Mouse (Mus musculus): ENCODE results near the gene Dsn1. TPM values are rescaled to one million over a fixed set of nuclear protein-coding genes. Genes with fewer than 3 reads are reported as not detected.

The Dsn1 gene
- polyA plus RNA-seq, 1 experiment from 2014 or later: 53.8 TPM

- Histone ChIP-seq H3K9me3 (no peaks in the 10 kb centered on the region), H3K27me3 (replicated peaks; ENCODE audit: low read depth, poor library complexity, severe bottlenecking) (no peaks in the 10 kb centered on the region), H3K27ac (replicated peaks) (no peak overlapping the region), H3K36me3 (replicated peaks) (0 out of 2 replicates have a peak, but pooled peaks cover 6% of the 10 kb centered on the region), H3K4me3 (no peak overlapping the region), H3K4me1 (no peaks in the 10 kb centered on the region)
- WGBS: 87% methylated on average over 5 of the region's 5 CpGs
- no peak for DNase-seq (ENCODE audit: low spot score)
These were observed 52.5 kb downstream of the Dsn1 start for GRCm38 (mm10) chr2:156954463-156954862.

DNA sequence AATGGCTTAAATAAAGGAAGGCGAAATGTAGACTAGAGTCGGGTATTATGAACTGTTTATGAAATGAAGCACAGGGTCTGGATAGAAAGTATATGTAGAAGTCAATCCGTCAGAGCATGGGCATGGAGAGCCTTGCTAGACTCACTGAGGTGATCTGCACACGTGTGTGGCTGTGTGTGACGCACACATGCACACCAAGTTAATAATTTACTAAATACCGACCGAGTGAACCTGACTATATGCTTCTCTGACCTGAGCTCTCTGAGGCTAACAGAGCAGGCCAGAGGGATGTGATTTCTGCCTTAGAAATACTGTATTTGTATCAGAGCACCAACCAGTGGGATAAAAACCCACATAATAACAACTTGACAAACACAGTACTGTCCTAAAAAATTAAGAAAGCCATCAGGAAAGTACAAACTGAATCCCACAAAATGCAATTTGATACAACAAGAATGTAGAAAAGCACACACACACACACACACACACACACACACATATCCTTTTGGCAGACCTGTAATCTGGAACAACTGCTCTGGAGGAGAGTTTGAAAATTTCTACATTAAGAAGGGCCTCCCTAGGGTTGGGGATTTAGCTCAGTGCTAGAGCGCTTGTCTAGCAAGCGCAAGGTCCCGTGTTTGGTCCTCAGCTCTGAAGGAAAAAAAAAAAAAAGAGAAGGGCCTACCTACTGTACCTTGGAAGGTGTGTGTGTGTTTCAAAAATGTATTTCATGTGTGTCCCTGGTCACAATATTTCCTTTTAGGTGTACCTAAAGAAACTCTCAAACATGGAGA is 55.5 kb downstream of the Dsn1 start:
- Histone ChIP-seq H3K27me3 (replicated peaks; ENCODE audit: low read depth, poor library complexity, severe bottlenecking) (no peaks in the 10 kb centered on the region), H3K4me1 (no peaks in the 10 kb centered on the region), H3K9me3 (no peaks in the 10 kb centered on the region), H3K4me3 (no peak overlapping the region), H3K36me3 (replicated peaks) (peaks cover 21% of the 10 kb centered on the region), H3K27ac (replicated peaks) (no peak overlapping the region)
- DNase-seq (ENCODE audit: low spot score): no peak
- 93% methylated on average over 10 of the region's 10 CpGs for WGBS

DNA sequence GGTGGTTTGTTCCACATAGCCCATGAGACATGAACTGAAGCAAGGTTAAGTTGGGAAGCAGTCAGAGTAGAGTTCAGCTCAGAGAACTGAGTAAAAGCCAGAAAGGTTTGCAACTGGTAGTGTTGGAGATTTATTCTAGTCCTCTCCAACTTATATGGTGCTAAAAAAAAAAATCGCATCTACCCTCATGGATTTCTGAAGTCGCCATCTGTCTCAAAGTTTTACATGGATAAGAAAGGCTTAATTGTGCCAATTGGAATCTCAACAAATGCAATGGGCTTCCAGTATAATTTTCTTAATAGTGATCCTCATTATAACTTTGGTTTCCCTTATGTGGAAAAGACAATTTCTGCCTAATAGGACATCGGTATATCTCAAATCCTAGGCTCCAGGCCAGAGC is 56.1 kb downstream of the Dsn1 start:
- DNase-seq (ENCODE audit: low spot score): no peak
- Histone ChIP-seq H3K27ac (replicated peaks) (no peak overlapping the region), H3K4me1 (no peaks in the 10 kb centered on the region), H3K27me3 (replicated peaks; ENCODE audit: low read depth, poor library complexity, severe bottlenecking) (no peaks in the 10 kb centered on the region), H3K9me3 (no peaks in the 10 kb centered on the region), H3K4me3 (no peak overlapping the region), H3K36me3 (replicated peaks) (peaks cover 21% of the 10 kb centered on the region)
- 97% methylated on average over 3 of the region's 3 CpGs for WGBS

Other genes with a start within 250 kb of the Dsn1 start
- 82.9 and 91.7 TPM in 2 replicates for gene Myl9, start 231.7 kb downstream of the Dsn1 start, polyA plus RNA-seq (2016; fragmentation: Nextera tagmentation; extraction: Ambion mirVana)
- 112 and 114 TPM in 2 replicates for gene Tgif2, start 167.1 kb downstream of the Dsn1 start, polyA plus RNA-seq (2016; fragmentation: Nextera tagmentation; extraction: Ambion mirVana)
- 9.9 and 10.0 TPM in 2 replicates for gene 4930518I15Rik, start 149.2 kb downstream of the Dsn1 start, polyA plus RNA-seq (2016; fragmentation: Nextera tagmentation; extraction: Ambion mirVana)
- 174 and 187 TPM in 2 replicates for gene Rab5if, start 144.0 kb downstream of the Dsn1 start, polyA plus RNA-seq (2016; fragmentation: Nextera tagmentation; extraction: Ambion mirVana)
- 0.29 and 0.49 TPM in 2 replicates for gene Sla2, start 120.0 kb downstream of the Dsn1 start, polyA plus RNA-seq (2016; fragmentation: Nextera tagmentation; extraction: Ambion mirVana)
- 40.4 and 41.1 TPM in 2 replicates for gene Ndrg3, start 15.1 kb downstream of the Dsn1 start, polyA plus RNA-seq (2016; fragmentation: Nextera tagmentation; extraction: Ambion mirVana)
- 4.5 and 4.7 TPM in 2 replicates for gene Soga1, start 72.1 kb upstream of the Dsn1 start, polyA plus RNA-seq (2016; fragmentation: Nextera tagmentation; extraction: Ambion mirVana)
- gene Tldc2, start 79.9 kb upstream of the Dsn1 start, polyA plus RNA-seq (2016; fragmentation: Nextera tagmentation; extraction: Ambion mirVana): not detected in 2 replicates
- 26.7 and 27.8 TPM in 2 replicates for gene Samhd1, start 128.1 kb upstream of the Dsn1 start, polyA plus RNA-seq (2016; fragmentation: Nextera tagmentation; extraction: Ambion mirVana)
- 21.4 and 23.7 TPM in 2 replicates for gene Rbl1, start 197.4 kb upstream of the Dsn1 start, polyA plus RNA-seq (2016; fragmentation: Nextera tagmentation; extraction: Ambion mirVana)